Comparison of ENCODE assay signal across 12 mouse cellular contexts in the genomic region with DNA sequence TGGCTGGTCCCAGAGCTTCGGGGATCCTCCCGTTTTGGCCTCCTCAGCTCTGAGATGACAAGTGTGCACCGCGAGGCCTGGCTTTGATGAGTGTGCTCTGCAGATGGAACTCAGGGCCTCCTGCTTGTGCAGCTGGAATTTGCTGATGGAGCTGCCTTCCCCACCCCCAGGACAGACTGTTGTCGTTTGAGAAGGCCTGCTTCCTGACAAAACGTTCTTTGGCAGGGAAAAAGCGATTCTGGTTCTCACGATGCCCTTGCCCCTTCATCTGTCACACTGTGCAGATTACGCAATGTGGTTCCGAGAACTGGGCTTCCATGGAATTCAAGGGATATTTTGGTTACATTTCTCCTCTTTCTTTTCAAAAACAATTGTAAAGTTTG. TPM values are rescaled to one million over a fixed set of nuclear protein-coding genes. Genes with fewer than 3 reads are reported as not detected.
DNase-seq lines count a peak whose midpoint lies in the region; ATAC-seq and TF ChIP-seq lines count a peak whose summit lies in the region.
"Had no signal": no experiment of that assay in that cellular context is flagged by ENCODE, and none has a peak within 500 bp of the region (broad histone marks: within the 10 kb centered on the region; RNA-seq: fewer than 3 reads in every experiment).

No protein-coding gene starts in this region.

- no peaks in the 10 kb centered on the region for H3K9me3 ChIP-seq in forebrain, postnatal 0 days (ENCODE audit: low read length)
- no peaks in the 10 kb centered on the region for H3K9me3 ChIP-seq in forebrain, embryonic 14.5 days (replicated peaks; ENCODE audit: control insufficient read depth, low read length)
- H3K9me3 ChIP-seq: midbrain, embryonic 13.5 days; neural tube, embryonic 12.5 days had no signal

- intact Hi-C loops in left cerebral cortex, postnatal 25 days (cut with DNase I) = loop anchor here (1.0 kb wide), 1 partner anchor 212 kb away; no protein-coding TSS in a partner anchor

- 49% methylated on average over 10 of the region's 10 CpGs for WGBS in forebrain, postnatal 0 days
- 68% methylated on average over 10 of the region's 10 CpGs for WGBS in forebrain, embryonic 14.5 days
- 11% methylated on average over 10 of the region's 10 CpGs for WGBS in liver, adult 2 months

- no peak for TF ChIP-seq CTCF in forebrain, postnatal 0 days (IDR thresholded peaks at IDR 0.05; ENCODE audit: low read depth)
- no peak for TF ChIP-seq CTCF in liver, adult 2 months (IDR thresholded peaks at IDR 0.05; ENCODE audit: low read depth, low read length)

- no peak overlapping the region for H3K9ac ChIP-seq in forebrain, postnatal 0 days
- H3K9ac ChIP-seq in forebrain, embryonic 14.5 days (ENCODE audit: low read length) = no peak overlapping the region
- H3K9ac ChIP-seq in liver, adult 2 months (ENCODE audit: low read depth, low read length) = no peak overlapping the region
- H3K9ac ChIP-seq: midbrain, embryonic 13.5 days; neural tube, embryonic 12.5 days had no signal

- no peak overlapping the region for H3K27ac ChIP-seq in forebrain, postnatal 0 days (ENCODE audit: low read depth, low read length)
- H3K27ac ChIP-seq in forebrain, embryonic 14.5 days (ENCODE audit: low read depth, low read length) = no peak overlapping the region
- peak overlapping the region; percentile 37 for H3K27ac ChIP-seq in liver, adult 2 months (replicated peaks; ENCODE audit: insufficient read depth, low read depth, low read length)
- H3K27ac ChIP-seq: heart, adult 2 months; midbrain, embryonic 13.5 days; neural tube, embryonic 12.5 days had no signal

- no peaks in the 10 kb centered on the region for H3K36me3 ChIP-seq in forebrain, postnatal 0 days (ENCODE audit: insufficient read depth)
- no peaks in the 10 kb centered on the region for H3K36me3 ChIP-seq in forebrain, embryonic 14.5 days (ENCODE audit: control insufficient read depth, insufficient read depth, low read length)
- H3K36me3 ChIP-seq in liver, adult 2 months (ENCODE audit: control insufficient read depth, insufficient read depth, low read length) = no peaks in the 10 kb centered on the region
- H3K36me3 ChIP-seq: midbrain, embryonic 13.5 days; neural tube, embryonic 12.5 days had no signal

- H3K4me1 ChIP-seq in forebrain, postnatal 0 days (ENCODE audit: insufficient read depth) = peaks cover 4% of the 10 kb centered on the region
- H3K4me1 ChIP-seq in forebrain, embryonic 14.5 days (ENCODE audit: control insufficient read depth, insufficient read depth, low read length) = no peaks in the 10 kb centered on the region
- peaks cover 21% of the 10 kb centered on the region for H3K4me1 ChIP-seq in liver, adult 2 months (ENCODE audit: control insufficient read depth, insufficient read depth, low read length)

- ATAC-seq in forebrain, postnatal 0 days = peak; percentile 32
- no peak for ATAC-seq in forebrain, embryonic 14.5 days

- no peaks in the 10 kb centered on the region for H3K79me2 ChIP-seq in liver, adult 2 months (ENCODE audit: control insufficient read depth, insufficient read depth, low read length)

- no peak overlapping the region for H3K4me2 ChIP-seq in forebrain, postnatal 0 days (ENCODE audit: low read depth)
- no peak overlapping the region for H3K4me2 ChIP-seq in forebrain, embryonic 14.5 days (ENCODE audit: low read length)
- H3K4me2 ChIP-seq: liver, embryonic 11.5 days; midbrain, embryonic 13.5 days; neural tube, embryonic 12.5 days had no signal

- TF ChIP-seq POLR2A in liver, adult 2 months (IDR thresholded peaks at IDR 0.05; ENCODE audit: extremely low read depth, insufficient read depth, low read length) = no peak

- no peak overlapping the region for H3K4me3 ChIP-seq in forebrain, postnatal 0 days (ENCODE audit: low read depth, low read length)
- H3K4me3 ChIP-seq in forebrain, embryonic 14.5 days (ENCODE audit: low read depth, low read length) = no peak overlapping the region
- H3K4me3 ChIP-seq in liver, adult 2 months (ENCODE audit: insufficient read depth, low read depth, low read length) = no peak overlapping the region
- H3K4me3 ChIP-seq: heart, adult 2 months; midbrain, embryonic 13.5 days; neural tube, embryonic 12.5 days had no signal

- no peaks in the 10 kb centered on the region for H3K27me3 ChIP-seq in forebrain, postnatal 0 days (ENCODE audit: insufficient read depth, low read length)
- H3K27me3 ChIP-seq in forebrain, embryonic 14.5 days (replicated peaks; ENCODE audit: control insufficient read depth, insufficient read depth, low read length) = no peaks in the 10 kb centered on the region
- H3K27me3 ChIP-seq in liver, adult 2 months (ENCODE audit: control insufficient read depth, insufficient read depth, low read length) = no peaks in the 10 kb centered on the region
- H3K27me3 ChIP-seq: midbrain, embryonic 13.5 days; neural tube, embryonic 12.5 days had no signal

- DNase-seq in forebrain, postnatal 0 days = no peak
- no peak for DNase-seq in forebrain, embryonic 14.5 days (ENCODE audit: low spot score)
- peak; percentile 94 for DNase-seq in liver, adult 2 months (ENCODE audit: extremely low read depth, low read depth, low spot score)
- no peak for DNase-seq in liver
- peak; percentile 44 for DNase-seq in adrenal gland, postnatal 14 days
- peak; percentile 43 for DNase-seq in lung, postnatal 25 days (ENCODE audit: low spot score)
- no peak for DNase-seq in layer of hippocampus, postnatal 25 days (ENCODE audit: extremely low spot score in 1 of 2, low spot score in 1 of 2)
- no peak for DNase-seq in left cerebral cortex, postnatal 25 days (ENCODE audit: low spot score in 2 of 2)

RNA-seq across cellular contexts. Expression of gene Echdc3, which starts 19.3 kb away (rescaled TPM):
- 1.5 TPM in 2 replicates for total RNA-seq in forebrain, postnatal 0 days (2014; rRNA removed)
- 0.96 and 1.5 TPM in 2 replicates for polyA plus RNA-seq in forebrain, postnatal 0 days (2015; fragmentation: Nextera tagmentation; extraction: Ambion mirVana)
- 1.3 and 1.4 TPM in 2 replicates for polyA plus RNA-seq in forebrain, embryonic 14.5 days (2014; fragmentation: Nextera tagmentation; extraction: Ambion mirVana)
- total RNA-seq in liver, adult 2 months (2014; rRNA removed) = 101 and 103 TPM in 2 replicates
- 125 and 139 TPM in 2 replicates for polyA plus RNA-seq in liver, adult 2 months (2012; rRNA removed)
- 56.9 and 66.3 TPM in 2 replicates for total RNA-seq in adrenal gland, postnatal 14 days (2021)
- under 1 TPM; 0.66 to 0.85 TPM for total RNA-seq in layer of hippocampus, postnatal 25 days (2021)
- 1 to 10 TPM in 1 of 2 experiments, under 1 TPM in 1; 0.76 to 1.1 TPM for total RNA-seq in left cerebral cortex, postnatal 25 days (2021)

Comparison
In these comparisons a context has a peak if more than half of its experiments do, and no peak if none do; other contexts are left out.
1. DNase-seq: peak in liver, adult 2 months (single experiment), adrenal gland, postnatal 14 days (single experiment) and lung, postnatal 25 days (single experiment); none in forebrain, postnatal 0 days (single experiment), forebrain, embryonic 14.5 days (single experiment), liver (single experiment), layer of hippocampus, postnatal 25 days (0 of 2) and left cerebral cortex, postnatal 25 days (0 of 2).
2. RNA of gene Echdc3, which starts 19.3 kb away (total RNA-seq): 101 to 103 TPM in liver, adult 2 months and 56.9 to 66.3 TPM in adrenal gland, postnatal 14 days; 1.5 TPM in forebrain, postnatal 0 days, 0.76 to 1.1 TPM in left cerebral cortex, postnatal 25 days and 0.66 to 0.85 TPM in layer of hippocampus, postnatal 25 days; every median in the first group is over 10 times any median in the second.